Mouse (Mus musculus) right cerebral cortex, postnatal 36 days (tissue): ENCODE results near the gene Prrc2b.

Source experiments
- DNase-seq, 2 experiments: peaks; one replicate each; pipeline ENCODE4 v3.0.0; 2022; ENCODE audit warnings: low spot score in 2 of 2, mixed read lengths in 1 of 2

The Prrc2b gene

GRCm38 (mm10) chr2:32221577-32221976, 70.7 kb downstream of the Prrc2b start:
- no peak for DNase-seq

- no peak for DNase-seq
Observed at GRCm38 (mm10) chr2:32222057-32222456, 71.2 kb downstream of the Prrc2b start.

GRCm38 (mm10) chr2:32235433-32235832, 84.6 kb downstream of the Prrc2b start:
- DNase-seq: no peak

GRCm38 (mm10) chr2:32235886-32236759, 85.2 kb downstream of the Prrc2b start, which contains the start of gene Pomt1:
Pomt1 (plus strand) TSS chr2:32236590.
- DNase-seq: peak; percentile 87 to 88

GRCm38 (mm10) chr2:32236760-32237487, 86.0 kb downstream of the Prrc2b start:
- no peak for DNase-seq

- DNase-seq: no peak
Observed at GRCm38 (mm10) chr2:32237571-32237970, 86.7 kb downstream of the Prrc2b start.

GRCm38 (mm10) chr2:32238708-32239435, 88.0 kb downstream of the Prrc2b start:
- no peak for DNase-seq

GRCm38 (mm10) chr2:32240591-32240990, 89.7 kb downstream of the Prrc2b start:
- DNase-seq: no peak

GRCm38 (mm10) chr2:32242986-32243385, 92.1 kb downstream of the Prrc2b start:
- no peak for DNase-seq

- no peak for DNase-seq
Observed at GRCm38 (mm10) chr2:32246741-32247140, 95.9 kb downstream of the Prrc2b start.

- DNase-seq: no peak
Observed at GRCm38 (mm10) chr2:32248377-32249361, 97.8 kb downstream of the Prrc2b start.

GRCm38 (mm10) chr2:32251791-32252527, 101.1 kb downstream of the Prrc2b start:
- DNase-seq: no peak

- DNase-seq: no peak
Observed at GRCm38 (mm10) chr2:32252658-32253057, 101.8 kb downstream of the Prrc2b start.

GRCm38 (mm10) chr2:32253352-32253751, 102.5 kb downstream of the Prrc2b start:
- DNase-seq: no peak

- DNase-seq: no peak
Observed at GRCm38 (mm10) chr2:32254563-32254962, 103.7 kb downstream of the Prrc2b start.

GRCm38 (mm10) chr2:32256273-32256672, 105.4 kb downstream of the Prrc2b start:
- DNase-seq: no peak

- no peak for DNase-seq
Observed at GRCm38 (mm10) chr2:32258887-32259533, 108.1 kb downstream of the Prrc2b start.

GRCm38 (mm10) chr2:32259657-32260417, 109.0 kb downstream of the Prrc2b start, which contains the start of gene Uck1:
Uck1 (minus strand) TSS chr2:32260159.
- peak; percentile 87 for DNase-seq

- DNase-seq: no peak
Observed at GRCm38 (mm10) chr2:32260635-32261034, 109.8 kb downstream of the Prrc2b start.
